Mouse (Mus musculus) liver, embryonic 14.5 days (tissue): Measurements from ENCODE around the gene Phka1. TPM values are rescaled to one million over a fixed set of nuclear protein-coding genes. Genes with fewer than 3 reads are reported as not detected.
"Not testable (repeated sequence)": the region's sequence is repeated elsewhere in the genome, so short reads cannot be mapped to it uniquely, and the experiment has no call there.

ENCODE experiments used
- ATAC-seq: fragments of 200-750 bp; cut with Nextera tagmentation; 2 replicates; pipeline ENCODE4 v1.8.0; 2017; ENCODE audit warnings: moderate number of reproducible peaks, mild to moderate bottlenecking, moderate library complexity; ENCODE audit not compliant: insufficient read depth
- DNase-seq, 3 experiments: peaks; one replicate each; pipeline ENCODE4 v3.0.0-alpha.2; 2012 to 2013; ENCODE audit warnings: low read depth in 3 of 3, low spot score in 3 of 3
- H3K27ac ChIP-seq: fragments of 300-500 bp; sonication (generic); 2 replicates; pipeline ENCODE4 v1.5.1; 2014; ENCODE audit warnings: moderate library complexity, mild to moderate bottlenecking, control low read depth, inconsistent platforms
- H3K27me3 ChIP-seq: fragments of 300-500 bp; sonication (generic); 2 replicates; pipeline ENCODE4 v1.6.1; 2014; ENCODE audit warnings: mild to moderate bottlenecking, low read length, moderate library complexity; ENCODE audit not compliant: control insufficient read depth, insufficient read depth
- H3K36me3 ChIP-seq: fragments of 300-500 bp; sonication (generic); replicated peaks from 2 replicates; pipeline ENCODE4 v1.6.1; 2014; ENCODE audit warnings: low read depth; ENCODE audit not compliant: control insufficient read depth, insufficient read depth
- H3K4me1 ChIP-seq, 2 experiments: fragments of 200-500 bp in 1 of 2; fragments of 300-500 bp in 1 of 2; sonication (generic) in 1 of 2; replicated peaks; 2 replicates each; pipeline ENCODE4 v1.6.1; 2012 to 2014; ENCODE audit warnings: antibody characterized with exemption in 1 of 2, inconsistent platforms in 1 of 2, low read length in 1 of 2; ENCODE audit not compliant: control insufficient read depth in 2 of 2, insufficient read depth in 2 of 2
- H3K4me2 ChIP-seq: fragments of 300-500 bp; sonication (generic); 2 replicates; pipeline ENCODE4 v1.6.1; 2014; ENCODE audit warnings: low read depth, mild to moderate bottlenecking, control low read depth, moderate library complexity
- H3K4me3 ChIP-seq, 2 experiments: fragments of 200-500 bp in 1 of 2; fragments of 300-500 bp in 1 of 2; sonication (generic) in 1 of 2; 2 replicates each; pipeline ENCODE4 v1.5.1; 2012 to 2014; ENCODE audit warnings: low read depth in 2 of 2, low read length in 2 of 2, mild to moderate bottlenecking in 2 of 2, control low read depth in 1 of 2, inconsistent platforms in 1 of 2, moderate library complexity in 1 of 2; ENCODE audit not compliant: insufficient read depth in 1 of 2
- H3K9ac ChIP-seq: fragments of 300-500 bp; sonication (generic); replicated peaks from 2 replicates; pipeline ENCODE4 v1.6.1; 2014; ENCODE audit warnings: mild to moderate bottlenecking, control low read depth, moderate library complexity
- H3K9me3 ChIP-seq: fragments of 300-500 bp; sonication (generic); 2 replicates; pipeline ENCODE4 v1.6.1; 2016; ENCODE audit warnings: low read length, mixed read lengths; ENCODE audit not compliant: control insufficient read depth
- CTCF ChIP-seq: IDR thresholded peaks from 2 replicates; pipeline ENCODE4 v1.5.1; 2016; ENCODE audit warnings: antibody characterized with exemption, low read depth, control low read depth
- EP300 ChIP-seq: IDR thresholded peaks from 2 replicates; pipeline ENCODE4 v1.6.1; 2016; ENCODE audit warnings: antibody characterized with exemption, low read depth
- WGBS: fragments of 180-500 bp; shearing (Covaris S2); extraction: QIAGEN DNeasy Blood & Tissue Kit; methylation state at CpG from one replicate; pipeline ENCODE4 v1.1.7; 2014; ENCODE audit not compliant: insufficient replicate concordance; 5-methylcytosine and 5-hydroxymethylcytosine counted together
- polyA plus RNA-seq, 2 experiments: library from polyadenylated mRNA; depleted of rRNA in 1 of 2; stranded (reverse) in 1 of 2; unstranded in 1 of 2; fragments of >200 nt; fragmentation: Nextera tagmentation in 1 of 2; extraction: Ambion mirVana in 1 of 2; gene quantifications; 2 replicates each; pipeline versions ENCODE4 v1.2.1 to v1.2.3; 2012 to 2014

Gene Phka1
- polyA plus RNA-seq (2012; rRNA removed) (0.65 and 0.84 TPM in 2 replicates), polyA plus RNA-seq (2014; fragmentation: Nextera tagmentation; extraction: Ambion mirVana) (0.57 and 0.72 TPM in 2 replicates)

DNA sequence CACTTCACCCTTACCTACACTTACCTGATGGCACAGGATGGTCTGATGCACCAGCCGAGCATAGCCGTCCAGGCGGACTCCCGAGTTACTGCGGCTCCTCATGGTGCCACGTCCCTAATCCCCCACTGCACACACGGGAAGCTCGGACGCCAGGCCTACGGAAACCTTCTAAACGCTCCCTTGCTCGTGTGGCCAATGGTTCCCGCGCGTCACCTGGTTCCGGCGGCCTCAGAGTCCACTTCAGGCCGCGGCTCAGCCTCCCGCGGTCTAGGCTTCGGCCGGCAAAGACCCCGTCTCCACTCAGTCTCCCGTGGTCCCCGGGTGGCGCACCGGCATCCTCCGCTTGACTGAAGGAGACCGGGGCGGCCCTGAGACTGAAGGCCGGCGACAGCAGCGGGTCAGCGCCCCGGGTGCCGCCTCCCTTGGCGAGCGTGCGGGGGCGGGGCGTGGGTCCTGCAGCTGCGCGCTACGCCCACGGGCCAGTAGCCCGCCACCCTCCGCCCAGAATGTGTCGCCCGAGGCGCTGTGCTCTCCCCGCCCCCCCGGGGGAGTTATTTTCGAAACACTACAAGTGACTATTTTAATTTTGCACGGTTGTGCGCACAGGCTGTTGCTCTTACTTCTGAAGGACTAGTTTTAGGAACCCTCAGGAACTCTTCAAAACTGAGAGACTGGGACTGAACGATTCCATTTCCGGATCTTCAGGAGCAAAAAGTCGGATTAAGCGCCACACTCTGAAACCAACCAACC, at the start of gene Phka1:
Gene Phka1 (minus strand): TSS at position 424 of the 750 bp plus-strand sequence.
- no peaks in the 10 kb centered on the region for H3K36me3 ChIP-seq
- H3K27me3 ChIP-seq: peaks cover 7% of the 10 kb centered on the region
- H3K4me1 ChIP-seq: no peaks in the 10 kb centered on the region
- no peaks in the 10 kb centered on the region for H3K9me3 ChIP-seq
- 16% methylated on average over 57 of the region's 60 CpGs for WGBS
- DNase-seq (peak; percentile 7 to 23 (median 19)), ATAC-seq (peak; percentile 70)
- no peak within 1 kb of the TSS; the same call in 1 of the 2 replicates for H3K9ac ChIP-seq
- peak within 1 kb of the TSS; percentile 46 to 56 for H3K4me3 ChIP-seq
- no peak within 1 kb of the TSS for H3K27ac ChIP-seq
- TF ChIP-seq EP300 (no peak), CTCF (no peak)
- peak within 1 kb of the TSS; percentile 64 for H3K4me2 ChIP-seq

DNA sequence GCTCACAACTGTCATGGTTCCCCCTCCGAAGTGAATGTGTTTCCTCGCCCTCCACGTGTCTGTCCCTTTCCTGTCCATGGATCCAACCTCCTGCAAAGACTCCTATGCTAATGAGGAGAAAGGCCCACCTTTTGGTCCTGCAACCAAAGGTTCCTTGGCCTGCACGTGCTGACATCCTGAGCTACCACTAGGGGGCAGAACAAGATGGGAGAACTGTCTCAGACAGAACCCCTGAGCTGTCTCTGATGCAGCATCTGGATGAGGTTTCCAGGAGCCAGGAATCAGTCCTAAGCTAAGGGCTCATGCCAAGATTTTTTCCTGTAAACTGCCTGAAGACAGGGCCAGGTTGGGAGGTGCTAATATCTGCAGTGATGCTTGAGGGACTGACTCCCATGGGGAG, 45.2 kb upstream of the Phka1 start:
- H3K27me3 ChIP-seq, H3K27ac ChIP-seq, H3K4me2 ChIP-seq, H3K9me3 ChIP-seq, ATAC-seq, H3K4me1 ChIP-seq, H3K4me3 ChIP-seq, H3K36me3 ChIP-seq, DNase-seq, H3K9ac ChIP-seq: not testable (repeated sequence)
- peak; percentile 55 for TF ChIP-seq CTCF
- WGBS: 16% methylated on average over 4 of the region's 4 CpGs

DNA sequence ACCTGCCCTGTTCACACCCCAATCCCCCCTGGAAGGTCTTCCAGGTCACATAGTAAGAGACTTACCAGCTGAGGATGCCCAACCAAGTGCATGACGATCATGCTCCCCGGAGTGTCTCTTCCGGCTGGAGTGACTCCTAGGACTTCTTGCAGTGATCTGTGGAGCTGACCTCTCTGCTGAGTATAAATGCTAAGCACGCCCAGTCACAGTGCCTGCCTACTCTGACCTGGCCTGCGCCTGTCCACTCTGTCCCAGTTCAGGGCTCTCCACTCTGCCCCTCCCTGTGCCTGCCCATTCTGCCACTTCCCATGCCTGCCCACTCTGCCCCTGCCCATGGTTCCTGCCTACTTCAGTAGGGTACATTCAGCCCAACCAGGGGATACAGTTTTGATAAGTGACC, 42.8 kb upstream of the Phka1 start, which contains the start of gene Gm3880:
Gene Gm3880 (minus strand): TSS at position 101 of the 400 bp plus-strand sequence.
- H3K36me3 ChIP-seq, H3K4me1 ChIP-seq, H3K4me3 ChIP-seq, H3K27me3 ChIP-seq, H3K27ac ChIP-seq, H3K9ac ChIP-seq, H3K4me2 ChIP-seq, DNase-seq, ATAC-seq, H3K9me3 ChIP-seq: not testable (repeated sequence)
- WGBS: 77% methylated on average over 5 of the region's 5 CpGs

DNA sequence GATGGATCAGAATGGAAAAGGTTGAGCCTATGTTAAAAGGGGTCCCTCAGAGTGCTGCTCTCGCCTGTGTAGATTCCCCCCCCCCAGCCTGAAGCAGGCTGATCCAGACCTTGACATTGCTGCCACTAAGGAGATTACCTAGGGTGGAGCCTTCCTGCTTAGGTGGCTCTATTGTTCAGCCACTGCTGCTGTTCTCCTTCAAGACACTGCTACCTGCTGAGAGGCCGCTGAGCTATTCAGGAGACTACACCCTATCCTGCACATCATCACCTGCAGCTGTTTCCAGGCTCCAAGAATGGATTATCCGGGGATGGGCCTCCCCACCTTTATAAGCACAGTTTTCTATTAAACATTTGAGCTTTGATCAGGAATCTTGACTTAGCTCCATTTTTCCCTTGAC, 40.7 kb upstream of the Phka1 start:
- not testable (repeated sequence) for H3K27ac ChIP-seq, H3K9me3 ChIP-seq, ATAC-seq, H3K4me3 ChIP-seq, H3K9ac ChIP-seq, H3K36me3 ChIP-seq, H3K4me2 ChIP-seq, H3K4me1 ChIP-seq, H3K27me3 ChIP-seq, DNase-seq
- WGBS: 45% methylated on average over 3 of the region's 3 CpGs

DNA sequence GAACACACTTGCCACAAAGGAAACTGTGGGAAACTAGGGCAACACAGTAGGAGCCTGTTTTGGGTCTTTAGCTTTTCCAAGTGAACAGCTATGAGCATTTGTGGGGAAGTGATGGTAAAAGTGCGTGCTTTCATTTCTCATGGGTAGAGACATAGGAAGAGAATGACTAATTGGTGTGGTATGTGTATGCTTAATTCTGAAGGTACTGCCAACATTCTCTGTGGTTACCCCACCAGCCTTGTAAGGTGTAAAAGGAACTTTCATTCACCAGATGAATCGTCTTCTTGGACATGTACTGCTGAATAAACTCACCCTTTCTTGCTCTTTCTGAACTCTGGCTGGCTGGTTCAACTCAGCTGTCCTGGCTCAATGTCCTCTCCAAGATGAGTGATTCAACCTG, 22.6 kb upstream of the Phka1 start:
- Histone ChIP-seq H3K4me2 (no peak overlapping the region), H3K36me3 (no peaks in the 10 kb centered on the region), H3K4me3 (no peak overlapping the region), H3K4me1 (no peaks in the 10 kb centered on the region), H3K27ac (no peak overlapping the region), H3K9me3 (no peaks in the 10 kb centered on the region), H3K9ac (no peak overlapping the region), H3K27me3 (no peaks in the 10 kb centered on the region)
- TF ChIP-seq EP300 (no peak), CTCF (no peak)
- ATAC-seq (no peak), DNase-seq (no peak)
- WGBS: 59% methylated on average over 2 of the region's 2 CpGs
